Mouse (Mus musculus) brain, embryonic 18.5 days (tissue): ENCODE results near the gene Spaca9.

Experiments used
- DNase-seq: peaks from one replicate; pipeline ENCODE4 v3.0.0-alpha.2; 2012; ENCODE audit warnings: low read depth, low spot score

Gene Spaca9

DNA sequence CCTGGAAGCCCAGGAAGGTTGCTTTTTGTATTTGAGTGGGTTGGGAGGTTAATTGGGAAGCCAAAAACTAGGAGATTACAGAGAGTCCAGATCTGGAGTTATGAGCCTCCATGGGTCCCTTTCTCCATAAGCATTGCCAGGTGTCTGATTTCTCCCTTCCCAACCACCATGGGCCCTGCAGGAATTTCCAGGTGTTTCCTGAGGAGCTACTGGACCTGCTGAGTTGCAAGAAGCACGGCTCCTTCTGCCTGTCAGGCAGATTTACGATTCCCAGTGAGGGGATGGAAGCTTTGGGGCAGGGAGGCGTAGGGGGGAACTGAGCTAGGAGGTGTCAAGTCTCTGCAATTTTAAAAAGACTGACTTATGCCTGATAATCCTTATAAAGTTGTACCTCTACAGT is 33.7 kb downstream of the Spaca9 start:
- DNase-seq: no peak

DNA sequence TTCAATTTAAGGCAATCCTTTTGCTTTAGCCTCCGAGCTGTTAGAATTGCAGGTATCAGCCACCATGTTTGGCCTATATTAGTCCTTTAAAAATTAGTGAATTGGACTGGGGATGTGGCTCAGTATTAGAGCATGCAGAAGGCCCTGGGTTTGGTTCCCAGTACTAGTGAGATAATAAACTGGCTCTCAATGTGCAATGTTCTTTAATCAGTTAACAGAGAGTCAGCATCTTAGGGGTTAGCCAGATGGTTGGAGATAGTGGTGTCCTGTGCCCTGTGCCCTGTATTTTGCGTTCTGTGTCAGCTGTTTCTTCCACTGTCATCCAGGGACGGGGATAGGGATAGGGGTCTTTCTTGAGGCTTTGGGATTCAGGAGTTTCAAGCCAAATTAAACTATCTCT is 36.6 kb downstream of the Spaca9 start:
- DNase-seq: no peak

DNA sequence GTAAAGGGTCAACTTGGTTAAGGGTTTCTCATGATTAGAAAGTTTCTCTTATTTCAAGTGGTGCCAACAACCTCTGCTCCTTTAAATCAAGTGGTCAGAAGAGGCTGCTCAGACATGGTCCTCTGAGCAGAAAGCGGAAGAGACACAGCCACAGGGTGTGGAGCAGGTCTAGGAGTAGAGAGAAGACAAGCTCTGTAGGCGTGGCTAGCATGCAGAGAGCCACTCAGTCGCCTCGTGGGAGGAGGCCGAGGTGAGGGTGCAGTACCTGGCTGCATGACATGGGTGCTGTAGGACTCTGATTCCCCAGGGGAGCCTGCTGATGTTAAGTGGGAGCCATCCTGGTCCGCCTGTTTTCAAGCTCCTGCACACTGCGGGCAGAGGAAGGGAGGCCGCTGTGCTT is 43.3 kb downstream of the Spaca9 start:
- no peak for DNase-seq

DNA sequence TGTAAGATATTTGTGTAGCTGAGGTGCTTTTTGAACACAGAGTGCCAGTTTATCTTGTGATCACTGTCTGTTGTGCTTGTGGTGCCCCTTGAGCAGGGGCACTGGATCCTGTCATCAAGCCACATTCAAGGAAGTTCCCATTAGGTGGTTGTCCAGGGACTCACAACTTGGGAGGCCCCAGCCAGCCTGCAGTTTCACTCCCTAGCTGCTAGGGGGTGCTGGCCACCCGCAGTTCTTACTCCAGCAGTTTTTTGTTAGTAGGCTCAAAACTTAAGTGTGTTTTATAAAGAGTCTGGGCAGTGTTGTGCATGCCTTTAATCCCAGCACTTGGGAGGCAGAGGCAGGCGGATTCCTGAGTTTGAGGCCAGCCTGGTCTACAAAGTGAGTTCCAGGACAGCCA is 45.2 kb downstream of the Spaca9 start:
- no peak for DNase-seq

DNA sequence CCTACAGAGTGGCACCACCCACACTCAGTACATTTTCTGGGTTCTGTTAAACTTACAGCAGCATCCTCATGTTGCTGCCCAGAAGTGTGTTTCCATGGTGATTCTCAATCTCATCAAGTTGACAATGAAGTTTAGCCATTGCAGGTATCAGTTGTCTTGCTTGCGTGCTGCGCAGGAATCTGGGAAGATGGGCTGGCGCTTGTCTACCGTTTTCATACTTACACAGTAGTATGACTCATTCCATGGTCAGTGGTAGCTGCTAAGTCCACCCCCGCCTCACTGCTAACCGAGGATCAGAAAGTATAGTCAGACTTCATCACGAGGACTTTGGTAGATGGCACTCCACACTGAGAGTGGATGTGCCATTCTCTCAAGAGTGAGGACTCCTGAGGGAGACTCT is 46.2 kb downstream of the Spaca9 start:
- DNase-seq: no peak

DNA sequence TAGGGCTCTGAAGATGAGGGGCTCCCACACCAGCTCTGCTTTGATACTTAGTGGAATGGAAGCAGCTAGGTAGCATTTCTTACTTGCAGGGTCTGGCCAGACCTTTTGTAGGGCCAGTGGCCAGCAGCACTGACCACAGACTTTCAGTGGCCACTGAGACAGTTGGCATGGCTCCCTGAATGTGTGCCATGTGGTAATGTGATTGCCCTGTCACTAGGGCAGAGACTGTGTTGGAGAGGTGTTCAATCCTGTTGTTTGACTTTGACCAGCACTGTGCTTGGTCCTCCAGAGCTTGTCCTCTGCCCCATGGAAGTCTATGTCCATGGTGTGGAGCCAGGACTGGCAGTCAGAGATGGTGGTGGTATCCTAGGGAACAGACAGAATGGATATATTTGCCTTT is 49.0 kb downstream of the Spaca9 start:
- no peak for DNase-seq

DNA sequence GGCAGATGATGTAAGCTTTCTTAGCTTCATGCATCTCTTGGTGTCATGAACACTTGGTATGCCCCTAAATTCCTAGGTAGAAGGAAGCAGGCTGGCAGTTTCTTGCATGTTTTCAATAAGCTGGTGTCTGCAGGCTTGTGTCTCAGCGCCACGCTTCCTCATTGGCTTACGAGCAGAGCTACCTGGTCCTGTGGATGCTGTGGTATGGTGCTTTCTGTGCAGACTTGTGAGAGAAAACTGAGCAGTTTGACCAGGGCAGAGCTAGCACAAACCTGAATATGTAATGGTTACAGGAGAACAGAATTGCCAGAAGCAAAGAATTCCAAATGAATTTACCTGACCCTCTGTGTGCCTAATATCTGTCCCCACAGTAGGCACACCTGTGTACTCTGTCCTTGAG is 56.4 kb downstream of the Spaca9 start:
- DNase-seq: no peak
